Comparison of ENCODE assay signal across 7 mouse cellular contexts in genomic region chr10:43478751-43479435, GRCm38 (mm10). TPM values are rescaled to one million over a fixed set of nuclear protein-coding genes. Genes with fewer than 3 reads are reported as not detected.
A peak's percentile ranks its signal among the peaks of the same experiment; 100 is the strongest.
DNase-seq lines count a peak whose midpoint lies in the region; ATAC-seq lines count a peak whose summit lies in the region.

Bend3 (plus strand) TSS chr10:43478831.

- ATAC-seq in intestine, embryonic 14.5 days (replicated peaks; ENCODE audit: low FRiP score, low TSS enrichment, low read depth): peak; percentile 73

- H3K27ac ChIP-seq in intestine, embryonic 14.5 days (ENCODE audit: low read depth): peak within 1 kb of the TSS; percentile 98

- H3K36me3 ChIP-seq in intestine, embryonic 14.5 days (ENCODE audit: control insufficient read depth, insufficient read depth, low read length): no peaks in the 10 kb centered on the region

- intact Hi-C loops in left cerebral cortex, postnatal 4 days (cut with DNase I): loop anchor here (5.0 kb wide), 1 partner anchor 307 kb away; the partner anchor contains the start of genes 9030612E09Rik and Sobp

- H3K9ac ChIP-seq in intestine, embryonic 14.5 days (ENCODE audit: low read length): peak within 1 kb of the TSS; percentile 98

- peak within 1 kb of the TSS; percentile 88 for H3K4me2 ChIP-seq in intestine, embryonic 14.5 days (ENCODE audit: low read length)

- H3K27me3 ChIP-seq in intestine, embryonic 14.5 days (replicated peaks; ENCODE audit: control insufficient read depth, insufficient read depth, low read length): no peaks in the 10 kb centered on the region

- H3K9me3 ChIP-seq in intestine, embryonic 14.5 days (ENCODE audit: control insufficient read depth, low read length): no peaks in the 10 kb centered on the region

- peak within 1 kb of the TSS; percentile 77 for H3K4me3 ChIP-seq in intestine, embryonic 14.5 days (ENCODE audit: low read depth, low read length)

- peak; percentile 72 for DNase-seq in ZHBTc4 (ENCODE audit: low read depth, low spot score)
- DNase-seq in cerebellum, postnatal 25 days: peak; percentile 70 to 78
- peak; percentile 49 for DNase-seq in gastrocnemius, postnatal 25 days
- DNase-seq in intestine, embryonic 14.5 days (ENCODE audit: low spot score): no peak
- DNase-seq in left cerebral cortex, postnatal 4 days: peak; percentile 75
- DNase-seq in mesoderm, embryonic 11.5 days (ENCODE audit: low read depth, low spot score): peak; percentile 73
- DNase-seq in spleen, adult 12 weeks (ENCODE audit: low spot score): peak; percentile 34

- peaks cover 32% of the 10 kb centered on the region; the same call in 1 of the 2 replicates for H3K4me1 ChIP-seq in intestine, embryonic 14.5 days (replicated peaks; ENCODE audit: control insufficient read depth, insufficient read depth, low read length)

- under 1% methylated on average over 61 of the region's 101 CpGs for WGBS in intestine, embryonic 14.5 days

RNA-seq across cellular contexts. Expression of gene Bend3, which starts in this region (rescaled TPM):
- 1 to 10 TPM; 2.9 to 3.6 TPM for total RNA-seq in gastrocnemius, postnatal 25 days (2021)
- polyA plus RNA-seq in intestine, embryonic 14.5 days (2014; fragmentation: Nextera tagmentation; extraction: Ambion mirVana): 4.2 and 5.3 TPM in 2 replicates
- 10 to 100 TPM; 13.3 to 14.1 TPM for total RNA-seq in left cerebral cortex, postnatal 4 days (2021)
